Mouse (Mus musculus) T-helper 17 cell (primary cell): ENCODE data around the gene Atp5d.

Experiments
- in situ Hi-C, 2 experiments: fragments of 300-600 bp; cut with MboI, MseI; formaldehyde crosslinking; loops; 1 replicate in 1 of 2; 2 replicates in 1 of 2; pipeline ENCODE4 v1.15.1; 2025; ENCODE audit warnings: high pct_unique_total_duplicates in 2 of 2

The Atp5d gene

DNA sequence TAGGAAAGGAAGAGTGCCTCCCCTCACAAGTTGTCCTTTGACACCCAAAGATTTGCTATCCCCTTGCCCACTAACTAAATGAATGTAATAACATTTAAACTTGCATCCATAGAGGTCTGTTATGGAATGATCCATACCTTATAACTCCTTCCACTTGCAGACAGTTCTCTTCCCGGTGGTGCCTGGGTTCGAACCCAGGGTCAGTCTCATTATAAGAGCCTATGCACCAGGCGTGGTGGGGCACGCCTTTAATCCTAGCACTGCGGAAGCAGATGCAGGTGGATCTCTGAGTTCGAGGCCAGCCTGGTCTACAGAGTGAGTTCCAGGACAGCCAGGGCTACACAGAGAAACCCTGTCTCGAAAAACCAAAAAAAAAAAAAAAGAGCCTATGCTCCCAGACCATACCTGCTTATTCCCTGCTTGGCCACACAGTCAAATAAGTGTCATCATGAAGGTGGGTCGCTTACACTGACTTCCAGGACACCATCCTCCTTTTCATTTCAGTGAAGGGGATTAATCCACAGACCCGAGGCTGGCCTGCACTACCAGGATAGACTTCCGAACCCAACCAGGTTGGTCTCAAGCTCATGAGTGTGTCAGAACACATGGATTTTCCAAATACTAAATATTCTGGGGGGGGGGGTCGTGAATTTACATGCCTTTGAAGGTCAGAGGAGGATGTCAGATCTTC lies 1.7 kb downstream of the Atp5d start:
- in situ Hi-C loops, result loop anchor here in 1 of 2 experiments (10.0 kb wide), 1 partner anchor 155 kb away; the partner anchor contains the start of genes Cnn2 and Tmem259

DNA sequence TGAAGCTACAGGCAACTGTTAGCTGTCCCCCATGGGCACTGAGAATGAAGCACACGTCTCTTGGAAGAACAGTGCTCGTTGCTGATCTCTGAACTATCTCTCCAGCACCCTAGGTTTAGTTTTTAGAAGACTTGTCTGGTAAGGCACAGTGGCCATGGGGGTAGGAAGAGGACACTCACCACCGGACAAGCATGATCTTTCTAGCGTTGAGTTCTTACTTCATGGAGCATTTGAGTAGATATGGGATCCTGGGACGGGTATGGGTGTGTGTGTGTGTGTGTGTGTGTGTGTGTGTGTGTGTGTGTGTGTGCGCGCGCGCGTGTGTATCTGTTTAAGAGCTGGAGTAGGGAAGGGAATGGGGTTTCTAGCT lies 2.2 kb downstream of the Atp5d start, which contains the start of gene Cbarp:
Gene Cbarp, minus strand, starts transcription at position 170 of the 370 bp plus-strand sequence.
- in situ Hi-C loops, result loop anchor here in 1 of 2 experiments (10.0 kb wide), 1 partner anchor 156 kb away; the partner anchor contains the start of genes Cnn2 and Tmem259

DNA sequence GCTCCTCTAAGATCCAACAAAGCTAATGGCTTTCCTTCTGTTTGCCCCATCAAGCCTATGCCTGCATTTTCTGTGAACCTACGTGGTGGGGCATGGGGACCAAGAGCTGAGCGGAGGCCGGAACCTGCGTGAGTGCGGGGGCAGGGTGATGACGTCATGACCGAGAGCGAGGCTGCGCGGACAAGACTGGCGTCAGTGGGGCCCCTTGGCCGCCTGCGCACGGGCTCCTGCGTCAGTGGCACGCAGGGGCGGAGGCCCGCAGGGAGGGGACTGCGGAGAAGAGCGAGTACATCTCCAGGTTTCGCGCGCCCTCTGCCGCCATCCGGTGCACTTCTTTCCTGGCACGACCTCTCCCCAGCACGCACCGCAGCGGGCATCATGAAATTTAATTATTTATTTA lies 2.8 kb downstream of the Atp5d start:
- in situ Hi-C loops, result loop anchor here in 1 of 2 experiments (10.0 kb wide), 1 partner anchor 156 kb away; the partner anchor contains the start of genes Cnn2 and Tmem259

DNA sequence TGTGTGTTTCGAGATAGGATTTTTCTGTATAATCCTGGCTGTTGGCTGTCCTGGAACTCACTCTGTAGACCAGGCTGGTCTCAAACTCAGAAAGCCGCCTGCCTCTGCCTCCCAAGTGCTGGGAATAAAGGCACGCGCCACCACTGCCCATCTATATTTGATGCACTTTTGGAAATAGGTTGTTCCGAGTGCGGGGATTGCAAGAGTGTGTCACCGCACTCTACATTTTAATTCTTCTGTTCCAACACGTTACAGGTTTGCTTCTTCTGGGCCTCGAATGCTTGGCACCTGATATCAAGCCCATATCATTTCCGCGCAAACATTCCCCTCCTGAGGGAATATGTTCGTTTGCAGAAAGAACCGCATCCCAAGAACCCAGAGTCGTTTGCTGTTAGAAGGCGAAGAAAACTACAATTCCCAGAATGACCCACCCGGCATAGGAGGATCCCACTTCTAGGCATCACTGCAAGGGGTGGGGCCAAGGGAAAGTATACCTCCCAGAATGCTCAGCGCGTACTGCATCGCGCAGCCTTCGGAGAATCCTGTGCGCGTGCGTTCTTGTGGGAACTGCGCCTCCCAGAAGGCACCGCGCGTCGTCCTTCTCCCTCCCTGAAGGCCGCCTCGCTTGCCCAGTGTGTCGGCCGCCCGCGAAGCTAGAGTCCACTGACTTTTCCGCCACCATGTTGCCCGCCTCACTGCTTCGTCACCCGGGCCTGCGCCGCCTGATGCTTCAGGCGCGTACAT lies 3.5 kb downstream of the Atp5d start:
- in situ Hi-C loops, result loop anchor here in 1 of 2 experiments (10.0 kb wide), 1 partner anchor 157 kb away; the partner anchor contains the start of genes Cnn2 and Tmem259

DNA sequence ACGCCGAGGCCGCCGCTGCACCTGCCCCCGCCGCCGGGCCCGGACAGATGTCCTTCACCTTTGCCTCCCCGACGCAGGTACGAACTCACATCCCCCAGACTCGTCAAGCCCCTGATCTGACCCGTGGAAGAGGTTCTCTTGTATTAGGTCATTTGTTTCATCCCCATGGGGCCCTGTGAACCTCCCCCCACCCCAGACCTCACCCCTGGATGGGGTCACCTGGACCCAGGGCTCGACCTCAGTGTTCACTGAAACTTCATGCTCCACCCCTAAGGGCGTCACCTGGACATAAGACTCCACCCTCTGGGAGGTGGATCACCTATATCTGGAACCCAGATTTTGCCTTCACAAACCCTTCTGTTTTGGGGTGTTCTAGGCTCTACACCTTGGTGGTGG lies 4.1 kb downstream of the Atp5d start:
- in situ Hi-C loops, result loop anchor here in 1 of 2 experiments (10.0 kb wide), 1 partner anchor 158 kb away; the partner anchor contains the start of genes Cnn2 and Tmem259

DNA sequence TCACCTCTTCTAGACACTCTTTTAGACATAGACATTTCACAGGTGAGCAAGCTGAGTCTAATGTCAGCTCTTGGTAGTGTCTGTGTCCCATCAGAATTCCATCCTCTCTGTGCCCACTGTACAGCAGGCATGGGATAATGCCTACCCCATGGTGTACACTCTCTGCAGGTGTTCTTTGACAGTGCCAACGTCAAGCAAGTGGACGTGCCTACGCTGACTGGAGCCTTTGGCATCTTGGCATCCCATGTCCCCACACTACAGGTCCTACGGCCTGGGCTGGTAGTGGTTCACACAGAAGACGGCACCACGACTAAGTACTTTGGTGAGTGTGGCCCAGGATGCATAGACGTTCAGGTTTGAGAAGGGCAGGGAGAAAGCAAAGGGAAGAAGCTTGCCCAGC lies 5.2 kb downstream of the Atp5d start:
- in situ Hi-C loops, result loop anchor here in 1 of 2 experiments (10.0 kb wide), 1 partner anchor 159 kb away; the partner anchor contains the start of genes Cnn2 and Tmem259

DNA sequence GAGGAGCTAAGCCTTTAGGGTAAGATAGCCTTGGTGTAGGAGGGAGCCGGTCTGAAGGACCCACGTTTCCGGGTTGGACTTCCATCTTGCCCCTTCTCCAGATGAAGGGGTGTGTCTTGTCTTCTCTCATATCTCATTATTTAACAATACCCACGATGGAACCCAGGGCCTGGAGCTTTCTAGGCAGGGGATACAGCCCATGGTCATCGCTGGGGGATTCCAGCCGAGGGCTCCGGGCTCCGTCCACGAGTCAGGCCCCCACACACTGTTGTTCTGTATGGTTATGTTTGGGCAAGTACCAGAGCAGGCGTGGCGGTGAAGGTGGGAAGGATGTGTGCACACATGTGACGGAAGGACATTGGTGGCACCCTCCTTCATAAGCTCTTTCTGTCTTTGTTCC lies 5.7 kb downstream of the Atp5d start:
- in situ Hi-C loops, result loop anchor here in 1 of 2 experiments (10.0 kb wide), 1 partner anchor 159 kb away; the partner anchor contains the start of genes Cnn2 and Tmem259

DNA sequence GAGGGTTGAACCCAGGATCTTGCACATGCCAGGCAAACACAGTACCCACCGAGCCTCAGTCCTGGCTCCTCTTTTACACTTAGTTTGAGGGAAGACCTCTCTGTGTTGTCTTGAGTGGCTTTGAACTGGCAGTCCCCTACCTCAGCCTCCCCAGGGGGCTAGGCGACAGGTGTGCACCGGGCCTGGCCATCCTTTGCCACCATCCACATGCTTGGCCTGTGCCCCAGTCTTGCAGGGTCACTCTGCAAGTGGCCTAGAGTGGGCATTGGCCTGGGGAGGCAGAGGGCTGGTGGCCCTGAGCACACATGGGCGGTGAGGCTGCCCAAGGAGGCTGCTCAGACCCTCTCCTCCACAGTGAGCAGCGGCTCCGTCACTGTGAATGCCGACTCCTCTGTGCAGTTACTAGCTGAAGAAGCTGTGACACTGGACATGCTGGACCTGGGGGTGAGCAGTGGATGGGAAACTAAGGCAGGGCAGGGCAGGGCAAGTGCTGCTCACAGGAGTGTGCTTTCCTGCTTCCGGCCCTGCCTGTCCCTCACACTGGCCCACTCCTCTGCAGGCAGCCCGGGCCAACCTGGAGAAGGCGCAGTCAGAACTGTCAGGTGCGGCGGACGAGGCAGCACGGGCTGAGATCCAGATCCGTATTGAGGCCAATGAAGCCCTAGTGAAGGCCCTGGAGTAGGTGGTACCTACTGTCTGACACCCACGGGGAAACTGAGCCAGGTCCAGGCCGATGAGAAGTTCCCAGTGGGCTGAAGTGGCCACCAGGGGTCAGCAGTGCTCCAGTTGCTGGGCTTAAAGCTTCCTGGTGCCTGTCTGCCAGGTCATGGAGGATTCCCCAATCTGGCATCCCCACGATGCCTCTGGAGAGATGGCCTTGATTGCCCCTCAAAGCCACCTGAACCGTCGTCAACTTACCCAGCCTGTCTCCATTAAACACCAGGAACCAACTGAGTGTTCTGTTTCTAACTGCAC lies 6.7 kb downstream of the Atp5d start:
- in situ Hi-C loops, result loop anchor here in 1 of 2 experiments (10.0 kb wide), 1 partner anchor 160 kb away; the partner anchor contains the start of genes Cnn2 and Tmem259

DNA sequence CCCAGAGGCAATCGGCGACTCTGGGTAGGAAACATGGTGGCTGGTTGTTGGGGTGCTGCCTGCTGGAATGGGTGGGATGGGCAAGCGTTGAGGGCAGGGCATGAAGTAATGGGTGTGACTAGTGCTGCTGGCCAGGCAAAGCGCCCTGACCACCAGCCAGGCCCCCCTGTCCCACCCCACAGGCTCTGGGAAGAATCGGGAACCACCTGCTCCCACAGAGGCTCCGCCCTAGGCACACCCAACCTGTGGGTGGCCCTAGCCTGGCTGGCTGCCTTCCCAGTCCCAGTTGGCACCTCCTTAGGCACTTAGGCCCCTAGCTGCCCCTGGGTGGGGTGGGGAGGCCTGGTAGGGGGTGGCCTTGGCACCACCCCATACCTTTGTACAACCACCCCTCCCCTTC lies 7.5 kb downstream of the Atp5d start:
- in situ Hi-C loops, result loop anchor here in 1 of 2 experiments (10.0 kb wide), 1 partner anchor 161 kb away; the partner anchor contains the start of genes Cnn2 and Tmem259

DNA sequence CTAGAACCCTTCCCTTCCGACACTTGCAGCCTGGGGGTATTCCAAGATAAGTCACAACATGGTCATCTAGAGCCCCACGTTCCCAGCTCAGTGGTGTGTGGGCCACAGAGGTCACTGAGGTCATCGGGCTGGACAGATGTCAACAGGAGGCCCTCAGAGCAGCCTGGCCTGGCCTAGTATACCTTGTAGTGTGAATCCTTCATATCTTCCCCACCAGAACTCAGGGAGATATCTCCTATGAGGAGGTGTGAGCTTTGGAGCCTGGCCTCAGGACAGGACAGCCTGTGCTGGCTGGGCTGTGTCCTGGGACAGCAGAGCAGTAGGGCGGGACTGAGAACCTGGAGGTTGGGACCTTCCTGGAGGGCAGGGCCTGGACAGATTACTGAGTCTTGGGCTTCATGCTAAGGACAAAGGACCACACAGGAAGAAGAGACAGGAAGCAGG lies 8.2 kb downstream of the Atp5d start:
- in situ Hi-C loops, result loop anchor here in 1 of 2 experiments (10.0 kb wide), 1 partner anchor 162 kb away; the partner anchor contains the start of genes Cnn2 and Tmem259

DNA sequence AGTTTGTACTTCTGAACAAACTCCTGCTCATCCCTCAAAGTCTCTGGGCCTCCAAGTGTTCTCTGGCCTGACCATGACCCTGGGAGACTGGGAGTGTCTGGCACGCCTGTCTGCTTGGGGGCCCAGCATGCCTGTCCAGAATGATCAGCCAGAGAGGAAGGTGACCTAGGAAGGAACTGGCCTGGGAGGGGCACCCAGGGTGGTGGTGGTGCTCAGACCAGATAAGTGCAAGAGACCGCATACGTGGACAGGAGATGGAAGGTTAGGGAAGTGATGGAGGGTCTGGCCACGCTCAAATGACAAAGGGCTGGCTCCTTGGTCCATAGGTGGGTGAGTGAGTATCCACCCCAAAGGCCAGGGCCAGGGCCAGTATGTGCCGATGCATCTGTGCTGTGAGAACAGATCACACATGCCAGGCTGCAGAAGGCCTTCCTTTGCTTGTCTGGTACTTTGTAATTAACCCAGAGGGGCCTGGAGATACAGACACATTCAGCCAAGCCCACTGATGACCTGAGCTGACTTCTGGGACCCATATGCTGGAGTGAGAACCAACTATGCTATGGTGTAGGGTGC lies 8.8 kb downstream of the Atp5d start:
- in situ Hi-C loops, result loop anchor here in 1 of 2 experiments (10.0 kb wide), 1 partner anchor 162 kb away; the partner anchor contains the start of genes Cnn2 and Tmem259

DNA sequence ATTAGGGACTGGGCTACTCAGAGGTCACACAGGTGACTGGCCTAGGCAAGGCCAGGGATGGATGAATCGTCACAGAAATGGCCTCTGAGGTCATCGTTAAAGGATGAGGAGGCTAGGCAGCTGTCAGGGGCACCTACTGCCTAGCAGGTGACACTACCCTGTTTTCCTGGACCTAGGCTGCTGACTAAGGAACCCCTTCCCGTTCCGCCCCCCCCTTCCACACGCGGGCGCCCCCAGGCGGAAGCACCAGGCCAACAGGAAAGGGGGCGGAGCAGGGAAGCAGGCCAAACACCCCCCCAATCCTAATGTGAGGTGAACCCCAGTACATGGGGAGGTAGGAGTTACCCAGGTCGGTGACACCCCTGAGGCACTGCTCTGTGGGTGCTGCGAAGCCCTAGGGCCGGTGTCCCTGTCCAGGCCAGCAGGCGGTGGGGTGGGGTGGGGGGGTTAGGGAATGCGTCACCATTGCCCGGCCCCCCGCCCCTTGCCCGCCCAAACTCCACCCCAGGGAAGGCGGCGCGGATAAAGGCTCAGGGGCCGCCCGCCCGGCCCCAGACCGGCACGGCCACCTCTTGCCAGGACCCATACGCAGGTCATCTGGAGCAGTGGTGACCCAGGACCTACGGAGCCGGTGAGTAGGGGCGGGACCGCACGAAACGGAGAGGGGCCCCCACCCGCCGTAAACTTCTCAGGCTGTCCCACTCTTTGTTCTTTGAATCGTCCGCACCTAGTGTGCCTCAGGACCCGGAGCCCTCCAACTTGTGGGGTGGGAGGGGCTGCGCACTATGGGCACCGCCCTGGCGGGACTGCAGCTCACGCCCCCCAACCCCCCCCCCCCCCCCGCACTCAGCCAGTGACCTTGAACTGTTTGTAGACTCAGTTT lies 9.5 kb downstream of the Atp5d start, which contains the start of gene Midn:
Gene Midn, plus strand, starts transcription at position 554 of the 883 bp plus-strand sequence.
- in situ Hi-C loops, result loop anchor here in 1 of 2 experiments (10.0 kb wide), 1 partner anchor 163 kb away; the partner anchor contains the start of genes Cnn2 and Tmem259

DNA sequence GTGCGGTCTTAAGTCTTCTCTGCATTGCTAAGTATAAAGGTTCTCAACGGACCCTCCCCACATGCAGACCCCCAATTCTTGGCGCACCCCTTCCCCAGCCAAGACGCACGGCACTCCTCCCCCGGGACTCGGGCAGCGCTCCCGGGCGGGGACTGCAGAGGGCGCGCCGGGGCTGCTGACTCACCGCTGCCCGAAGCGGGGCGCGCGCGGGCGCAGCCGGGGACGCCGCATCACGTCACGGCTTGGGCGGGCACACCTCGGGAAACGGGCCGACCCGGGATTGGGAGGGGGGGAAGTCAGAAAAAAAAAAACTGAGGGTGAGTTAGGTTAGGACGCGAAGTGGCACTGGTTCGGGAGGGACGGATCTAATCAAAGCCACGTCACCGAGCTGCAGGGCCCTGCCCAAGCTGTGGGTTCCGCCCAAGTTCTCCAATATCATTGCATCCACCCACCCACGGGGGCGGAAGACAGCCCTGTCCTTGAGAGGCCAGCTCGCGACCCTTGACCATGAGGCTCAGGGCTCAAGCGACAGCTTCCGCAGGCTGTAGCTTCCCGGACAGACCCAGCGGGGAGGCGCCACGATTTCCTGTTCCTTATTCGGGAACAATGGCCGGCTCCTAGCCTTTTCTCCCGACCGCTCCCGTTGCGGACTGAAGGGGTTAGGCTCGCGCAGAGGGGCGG lies 10.3 kb downstream of the Atp5d start:
- in situ Hi-C loops, result loop anchor here in 1 of 2 experiments (10.0 kb wide), 1 partner anchor 164 kb away; the partner anchor contains the start of genes Cnn2 and Tmem259

DNA sequence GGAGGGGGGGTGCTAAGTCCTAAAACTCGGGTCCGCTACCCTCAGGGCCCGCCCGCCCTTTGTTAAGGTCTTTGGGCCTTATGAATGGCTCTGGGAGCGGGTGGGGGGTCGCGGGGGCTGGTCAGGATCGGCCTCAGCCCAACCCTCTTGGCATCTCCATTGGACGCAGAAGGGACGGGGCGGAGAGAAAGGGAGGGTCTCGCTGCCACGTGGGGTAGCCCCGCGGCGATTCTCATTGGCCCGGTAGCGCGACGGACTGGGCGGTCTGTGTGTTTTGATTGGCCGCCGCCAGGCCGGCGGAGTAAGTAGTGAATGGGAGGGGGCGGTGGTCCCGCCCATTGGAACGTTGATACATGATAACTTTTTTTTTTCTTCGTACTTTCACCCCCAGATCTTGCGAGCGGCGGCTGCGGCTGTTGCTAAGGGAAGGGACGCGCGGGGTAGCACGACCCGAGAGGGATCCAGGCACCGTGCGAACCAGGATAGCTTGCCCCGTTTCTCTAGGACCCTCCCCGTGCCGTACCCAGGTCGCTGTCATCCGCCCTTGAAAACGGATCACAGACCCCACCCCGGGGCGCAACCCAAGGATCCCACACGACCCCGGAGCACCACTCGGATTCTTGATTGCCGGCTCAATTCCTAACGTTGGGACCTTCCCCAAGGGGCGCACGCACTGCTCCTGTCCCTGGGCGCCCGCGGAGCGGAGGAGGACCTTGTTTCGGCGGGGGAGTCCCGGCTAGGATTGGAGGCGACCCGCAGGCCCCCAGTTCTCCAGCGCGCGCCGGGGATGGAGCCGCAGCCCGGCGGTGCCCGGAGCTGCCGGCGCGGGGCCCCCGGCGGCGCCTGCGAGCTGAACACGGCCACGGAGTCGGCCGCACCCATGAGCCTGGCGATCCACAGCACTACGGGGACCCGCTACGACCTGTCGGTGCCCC lies 11.1 kb downstream of the Atp5d start:
- in situ Hi-C loops, result loop anchor here in 1 of 2 experiments (10.0 kb wide), 2 partner anchors 165 to 995 kb away; partner anchors contain the start of genes Cnn2 and Tmem259

DNA sequence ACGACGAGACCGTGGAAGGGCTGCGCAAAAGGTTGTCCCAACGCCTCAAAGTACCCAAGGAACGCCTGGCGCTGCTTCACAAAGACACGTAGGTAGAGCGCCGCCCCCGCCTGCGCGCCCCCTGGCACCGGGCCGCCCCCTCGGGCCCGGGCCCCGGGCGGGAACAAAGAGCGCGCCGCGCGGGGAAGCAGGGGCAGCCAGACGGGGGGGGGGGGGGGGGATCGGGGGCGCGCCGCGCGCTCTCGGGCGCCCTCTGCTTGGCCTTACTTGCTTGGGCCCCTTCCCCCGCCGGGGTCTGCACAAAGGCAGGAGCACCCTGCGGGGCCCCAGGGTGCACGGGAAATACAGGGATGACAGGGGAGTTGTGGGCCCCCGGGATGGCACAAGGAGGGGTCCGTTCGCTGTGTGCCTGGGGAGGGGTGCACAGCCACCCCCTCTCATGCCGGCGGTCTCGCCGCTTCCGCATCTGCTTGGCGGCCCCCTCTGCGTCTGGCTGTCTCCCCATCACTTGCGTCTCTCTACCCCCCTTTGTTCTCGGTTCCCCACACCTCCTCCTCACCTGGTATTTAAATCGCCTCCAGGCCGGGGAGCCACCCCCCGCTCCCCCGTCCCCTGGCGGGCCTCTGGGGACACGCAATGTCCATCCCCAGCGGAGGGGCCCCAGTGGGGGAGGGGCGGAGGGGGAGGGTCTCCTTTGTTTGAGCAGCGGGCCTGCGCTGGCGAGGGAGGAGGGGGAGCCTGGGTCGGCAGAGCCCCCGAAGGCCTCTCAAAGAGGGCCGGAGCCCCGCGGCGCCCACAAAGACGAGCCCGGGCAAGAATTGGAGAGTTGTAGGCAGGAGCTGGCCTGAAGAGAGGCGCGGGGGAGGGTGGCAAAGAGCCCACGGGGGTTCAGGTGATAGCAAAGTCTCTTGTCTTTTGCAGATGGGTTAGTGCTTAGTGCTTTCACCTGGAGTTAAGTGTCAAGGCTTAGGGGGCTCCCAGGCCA lies 12.1 kb downstream of the Atp5d start:
- in situ Hi-C loops, result loop anchor here in 1 of 2 experiments (10.0 kb wide), 1 partner anchor 994 kb away; no protein-coding TSS in a partner anchor
